Mouse (Mus musculus) midbrain, postnatal 0 days (tissue): ENCODE measurements at regions not wholly inside any gene's neighbourhood (a gene's known extent, or its start where the extent isn't known, plus 50 kb on each side); places are given as distances from the start of the nearest gene placed in this dataset.

Experiments used
- ATAC-seq: fragments of 200-750 bp; cut with Nextera tagmentation; 2 replicates; pipeline ENCODE4 v1.8.0; 2017; ENCODE audit warnings: moderate number of reproducible peaks, mild to moderate bottlenecking, moderate TSS enrichment, moderate library complexity; ENCODE audit not compliant: low FRiP score
- DNase-seq: peaks from one replicate; pipeline ENCODE4 v3.0.0-alpha.2; 2015; ENCODE audit warnings: low spot score
- H3K27ac ChIP-seq: fragments of 300-500 bp; sonication (generic); 2 replicates; pipeline ENCODE4 v1.5.1; 2014; ENCODE audit warnings: low read depth, mild to moderate bottlenecking, low read length, mixed read lengths
- H3K27me3 ChIP-seq: fragments of 300-500 bp; sonication (generic); 2 replicates; pipeline ENCODE4 v1.6.1; 2014; ENCODE audit warnings: low read length, control low read depth, mixed read lengths; ENCODE audit not compliant: insufficient read depth
- H3K36me3 ChIP-seq: fragments of 300-500 bp; sonication (generic); 2 replicates; pipeline ENCODE4 v1.6.1; 2014; ENCODE audit warnings: low read length, control low read depth, mixed read lengths; ENCODE audit not compliant: insufficient read depth
- H3K4me1 ChIP-seq: fragments of 300-500 bp; sonication (generic); 2 replicates; pipeline ENCODE4 v1.6.1; 2014; ENCODE audit warnings: mild to moderate bottlenecking, control low read depth, antibody characterized with exemption, low read length, mixed read lengths; ENCODE audit not compliant: insufficient read depth
- H3K4me2 ChIP-seq: fragments of 300-500 bp; sonication (generic); 2 replicates; pipeline ENCODE4 v1.6.1; 2014; ENCODE audit warnings: low read depth, mild to moderate bottlenecking, low read length, mixed read lengths; ENCODE audit not compliant: poor library complexity, severe bottlenecking
- H3K4me3 ChIP-seq: fragments of 300-500 bp; sonication (generic); 2 replicates; pipeline ENCODE4 v1.5.1; 2014; ENCODE audit warnings: low read depth, mild to moderate bottlenecking, low read length, moderate library complexity
- H3K9ac ChIP-seq: fragments of 300-500 bp; sonication (generic); replicated peaks from 2 replicates; pipeline ENCODE4 v1.6.1; 2014; ENCODE audit warnings: mild to moderate bottlenecking, low read length, moderate library complexity, mixed read lengths; ENCODE audit not compliant: poor library complexity, severe bottlenecking
- H3K9me3 ChIP-seq: fragments of 300-500 bp; sonication (generic); 2 replicates; pipeline ENCODE4 v1.6.1; 2016; ENCODE audit warnings: low read length, control low read depth
- CTCF ChIP-seq: IDR thresholded peaks from 2 replicates; pipeline ENCODE4 v1.5.1; 2016; ENCODE audit warnings: antibody characterized with exemption, mild to moderate bottlenecking
- WGBS: fragments of 180-500 bp; shearing (Covaris S2); extraction: QIAGEN DNeasy Blood & Tissue Kit; methylation state at CpG from one replicate; pipeline ENCODE4 v1.1.7; 2014; 5-methylcytosine and 5-hydroxymethylcytosine counted together

- 30% methylated on average over 9 of the region's 9 CpGs for WGBS
- no peak overlapping the region for H3K9ac ChIP-seq
- no peaks in the 10 kb centered on the region for H3K36me3 ChIP-seq
- no peak overlapping the region for H3K4me3 ChIP-seq
- H3K27me3 ChIP-seq: no peaks in the 10 kb centered on the region
- DNase-seq: no peak
- no peaks in the 10 kb centered on the region for H3K9me3 ChIP-seq
- peak overlapping the region; percentile 28; the same call in 1 of the 2 replicates for H3K4me2 ChIP-seq
- H3K27ac ChIP-seq: no peak overlapping the region
- no peak for ATAC-seq
- TF ChIP-seq CTCF: no peak
- no peaks in the 10 kb centered on the region; the same call in 1 of the 2 replicates for H3K4me1 ChIP-seq
These were observed 266.5 kb upstream of the Adgrl2 start for GRCm38 (mm10) chr3:149256891-149257290.

- H3K4me3 ChIP-seq: no peak overlapping the region
- 95% methylated on average over 6 of the region's 6 CpGs for WGBS
- TF ChIP-seq CTCF: no peak
- H3K4me2 ChIP-seq: no peak overlapping the region
- no peaks in the 10 kb centered on the region for H3K27me3 ChIP-seq
- no peak for ATAC-seq
- H3K36me3 ChIP-seq: no peaks in the 10 kb centered on the region
- DNase-seq: no peak
- no peak overlapping the region for H3K9ac ChIP-seq
- no peaks in the 10 kb centered on the region; the same call in 1 of the 2 replicates for H3K4me1 ChIP-seq
- H3K27ac ChIP-seq: no peak overlapping the region
- no peaks in the 10 kb centered on the region for H3K9me3 ChIP-seq
These were observed 262.7 kb upstream of the Adgrl2 start for GRCm38 (mm10) chr3:149253080-149253479.

GRCm38 (mm10) chr3:149252144-149252543 is 261.8 kb upstream of the Adgrl2 start:
- no peak for TF ChIP-seq CTCF
- no peak for ATAC-seq
- H3K27me3 ChIP-seq: no peaks in the 10 kb centered on the region
- no peak overlapping the region for H3K4me3 ChIP-seq
- H3K36me3 ChIP-seq: no peaks in the 10 kb centered on the region
- no peak overlapping the region for H3K27ac ChIP-seq
- 42% methylated on average over 6 of the region's 6 CpGs for WGBS
- DNase-seq: no peak
- no peak overlapping the region for H3K4me2 ChIP-seq
- no peak overlapping the region for H3K9ac ChIP-seq
- no peaks in the 10 kb centered on the region for H3K9me3 ChIP-seq
- H3K4me1 ChIP-seq: no peaks in the 10 kb centered on the region; the same call in 1 of the 2 replicates

- Histone ChIP-seq H3K4me2 (0 out of 2 replicates have a peak overlapping the region, but pooled peaks have one; percentile 1), H3K36me3 (no peaks in the 10 kb centered on the region), H3K9ac (no peak overlapping the region), H3K27me3 (no peaks in the 10 kb centered on the region), H3K4me1 (no peaks in the 10 kb centered on the region), H3K9me3 (no peaks in the 10 kb centered on the region), H3K27ac (no peak overlapping the region), H3K4me3 (no peak overlapping the region)
- WGBS: 62% methylated on average over 6 of the region's 6 CpGs
- no peak for ATAC-seq
- DNase-seq: no peak
- no peak for TF ChIP-seq CTCF
These were observed 257.3 kb upstream of the Adgrl2 start for GRCm38 (mm10) chr3:149247626-149247987.

- ATAC-seq: no peak
- Histone ChIP-seq H3K9ac (no peak overlapping the region), H3K27ac (no peak overlapping the region), H3K4me2 (0 out of 2 replicates have a peak overlapping the region, but pooled peaks have one; percentile 1), H3K27me3 (no peaks in the 10 kb centered on the region), H3K4me1 (no peaks in the 10 kb centered on the region), H3K4me3 (no peak overlapping the region), H3K36me3 (no peaks in the 10 kb centered on the region), H3K9me3 (no peaks in the 10 kb centered on the region)
- no peak; the same call in 1 of the 2 replicates for TF ChIP-seq CTCF
- DNase-seq: peak; percentile 50
- WGBS: 51% methylated on average over 10 of the region's 10 CpGs
These were observed 256.7 kb upstream of the Adgrl2 start for GRCm38 (mm10) chr3:149246935-149247625.

GRCm38 (mm10) chr3:149239664-149240063 is 249.3 kb upstream of the Adgrl2 start:
- no peaks in the 10 kb centered on the region for H3K9me3 ChIP-seq
- no peak for TF ChIP-seq CTCF
- no peak overlapping the region for H3K27ac ChIP-seq
- no peaks in the 10 kb centered on the region for H3K4me1 ChIP-seq
- ATAC-seq (no peak), DNase-seq (no peak)
- 95% methylated on average over 3 of the region's 3 CpGs for WGBS
- H3K4me3 ChIP-seq: no peak overlapping the region
- H3K36me3 ChIP-seq: no peaks in the 10 kb centered on the region
- no peaks in the 10 kb centered on the region for H3K27me3 ChIP-seq
- no peak overlapping the region for H3K9ac ChIP-seq
- H3K4me2 ChIP-seq: no peak overlapping the region
